Mouse (Mus musculus) stomach, embryonic 15.5 days (tissue): ENCODE data around the gene Rgs16. TPM values are rescaled to one million over a fixed set of nuclear protein-coding genes. Genes with fewer than 3 reads are reported as not detected.

Experiments used
- ATAC-seq: fragments of 200-750 bp; cut with Nextera tagmentation; 2 replicates; pipeline ENCODE4 v1.8.0; 2017; ENCODE audit warnings: low read depth, moderate number of reproducible peaks, moderate TSS enrichment; ENCODE audit not compliant: insufficient read depth, low FRiP score
- H3K27ac ChIP-seq: fragments of 300-500 bp; sonication (generic); 2 replicates; pipeline ENCODE4 v1.5.1; 2015; ENCODE audit warnings: mild to moderate bottlenecking, inconsistent platforms
- H3K27me3 ChIP-seq: fragments of 300-500 bp; sonication (generic); replicated peaks from 2 replicates; pipeline ENCODE4 v1.6.1; 2015; ENCODE audit warnings: inconsistent platforms
- H3K36me3 ChIP-seq: fragments of 300-500 bp; sonication (generic); 2 replicates; pipeline ENCODE4 v1.6.1; 2015; ENCODE audit warnings: inconsistent platforms
- H3K4me1 ChIP-seq: fragments of 300-500 bp; sonication (generic); 2 replicates; pipeline ENCODE4 v1.6.1; 2015; ENCODE audit warnings: inconsistent platforms
- H3K4me2 ChIP-seq: fragments of 300-500 bp; sonication (generic); 2 replicates; pipeline ENCODE4 v1.6.1; 2015; ENCODE audit warnings: mild to moderate bottlenecking, inconsistent platforms
- H3K4me3 ChIP-seq: fragments of 300-500 bp; sonication (generic); replicated peaks from 2 replicates; pipeline ENCODE4 v1.5.1; 2015; ENCODE audit warnings: inconsistent platforms
- H3K9ac ChIP-seq: fragments of 300-500 bp; sonication (generic); 2 replicates; pipeline ENCODE4 v1.6.1; 2015; ENCODE audit warnings: inconsistent platforms
- H3K9me3 ChIP-seq: fragments of 300-500 bp; sonication (generic); 2 replicates; pipeline ENCODE4 v1.6.1; 2016; ENCODE audit warnings: inconsistent platforms
- WGBS: fragments of 180-500 bp; shearing (Covaris S2); methylation state at CpG from one replicate; pipeline ENCODE4 v1.1.7; 2015; 5-methylcytosine and 5-hydroxymethylcytosine counted together
- polyA plus RNA-seq: library from polyadenylated mRNA; unstranded; fragments of >200 nt; fragmentation: Nextera tagmentation; extraction: Ambion mirVana; gene quantifications from 2 replicates; pipeline ENCODE4 v1.2.1, GENCODE M21; 2015

The Rgs16 gene
- 4.5 and 5.1 TPM in 2 replicates for polyA plus RNA-seq

DNA sequence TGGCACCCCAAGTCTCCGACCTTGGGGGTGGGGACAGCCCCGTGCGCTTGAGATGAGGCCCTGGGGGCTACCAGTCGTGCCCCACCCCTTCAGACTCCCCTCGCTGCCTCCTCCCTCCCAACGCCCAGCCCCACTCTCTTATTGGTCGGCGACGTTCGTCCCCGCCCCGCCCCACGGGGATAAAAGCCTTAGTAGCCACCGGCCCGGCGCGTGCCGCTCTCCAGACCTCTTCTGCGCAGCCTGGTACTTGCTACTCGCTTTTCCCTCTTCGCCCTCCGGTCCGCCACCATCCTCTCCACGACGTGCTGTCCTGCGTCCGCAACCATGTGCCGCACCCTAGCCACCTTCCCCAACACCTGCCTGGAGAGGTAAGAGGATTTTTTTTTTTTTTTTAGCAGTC lies at the start of gene Rgs16:
TSS of gene Rgs16 (plus strand) at position 205 of the 400 bp plus-strand sequence.
- Histone ChIP-seq H3K9me3 (no peaks in the 10 kb centered on the region), H3K27me3 (peaks cover 33% of the 10 kb centered on the region), H3K4me1 (peaks cover 8% of the 10 kb centered on the region; the same call in 1 of the 2 replicates), H3K4me2 (peak within 1 kb of the TSS; percentile 73), H3K27ac (no peak within 1 kb of the TSS), H3K36me3 (no peaks in the 10 kb centered on the region), H3K9ac (0 out of 2 replicates have a peak within 1 kb of the TSS, but pooled peaks have one; percentile 12), H3K4me3 (peak within 1 kb of the TSS; percentile 34)
- WGBS, result under 1% methylated on average over 27 of the region's 28 CpGs
- ATAC-seq, result peak; percentile 19; the same call in 1 of the 2 replicates

DNA sequence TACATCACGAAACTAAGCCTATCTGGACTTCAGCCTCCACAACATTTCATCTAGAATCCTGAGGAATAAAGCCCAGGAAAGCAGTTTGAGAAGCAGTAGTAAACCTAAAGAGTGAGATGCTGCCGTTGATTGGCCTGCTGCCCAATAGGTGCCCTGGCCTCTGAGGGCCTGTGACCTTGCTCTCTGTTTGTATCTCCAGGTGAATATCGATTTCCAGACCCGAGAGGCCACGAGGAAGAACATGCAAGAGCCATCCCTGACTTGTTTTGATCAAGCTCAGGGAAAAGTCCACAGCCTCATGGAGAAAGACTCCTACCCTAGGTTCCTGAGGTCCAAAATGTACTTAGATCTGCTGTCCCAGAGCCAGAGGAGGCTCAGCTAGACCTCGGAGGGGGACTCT lies 47.6 kb upstream of the Rgs16 start:
- Histone ChIP-seq H3K36me3 (no peaks in the 10 kb centered on the region), H3K27me3 (no peaks in the 10 kb centered on the region), H3K4me3 (no peak overlapping the region), H3K27ac (no peak overlapping the region), H3K9me3 (no peaks in the 10 kb centered on the region), H3K4me1 (no peaks in the 10 kb centered on the region), H3K9ac (no peak overlapping the region), H3K4me2 (no peak overlapping the region)
- no peak for ATAC-seq
- 66% methylated on average over 6 of the region's 6 CpGs for WGBS

DNA sequence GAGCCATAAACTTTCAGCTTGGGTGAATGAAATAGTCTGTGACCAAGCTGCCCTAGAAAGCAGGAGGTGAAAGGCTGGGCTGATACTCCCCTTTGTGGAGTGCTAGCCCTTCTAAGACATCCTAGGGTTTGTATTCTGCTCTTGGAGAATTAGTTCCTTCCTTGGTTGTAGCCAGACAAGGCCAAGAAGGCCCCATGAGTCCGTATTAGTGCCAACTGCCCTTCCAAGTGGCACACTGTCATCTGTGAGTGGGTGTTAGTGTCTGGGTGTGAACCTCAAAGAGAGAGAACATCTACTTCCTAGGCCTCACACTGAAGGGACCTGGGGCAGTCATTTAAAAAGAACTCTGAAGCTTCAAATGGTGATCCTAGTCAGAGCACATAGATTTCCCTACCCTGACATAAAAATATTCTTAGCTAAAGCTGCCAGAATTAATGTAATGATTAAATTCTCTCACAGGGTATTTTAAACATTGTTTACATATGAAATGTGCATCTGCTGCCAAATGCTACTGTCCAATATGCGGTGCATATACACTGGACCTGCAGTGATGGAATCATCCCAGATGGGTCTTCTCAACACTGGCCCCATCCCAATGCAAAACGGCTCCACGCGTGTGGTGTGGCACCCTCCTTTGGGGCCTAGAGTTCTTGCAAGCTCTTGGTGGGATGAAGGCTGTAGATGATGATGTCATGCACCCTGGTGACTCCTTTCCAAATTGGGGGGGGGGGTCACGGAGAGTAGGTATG lies 45.6 kb upstream of the Rgs16 start:
- no peak for ATAC-seq
- no peaks in the 10 kb centered on the region for H3K9me3 ChIP-seq

DNA sequence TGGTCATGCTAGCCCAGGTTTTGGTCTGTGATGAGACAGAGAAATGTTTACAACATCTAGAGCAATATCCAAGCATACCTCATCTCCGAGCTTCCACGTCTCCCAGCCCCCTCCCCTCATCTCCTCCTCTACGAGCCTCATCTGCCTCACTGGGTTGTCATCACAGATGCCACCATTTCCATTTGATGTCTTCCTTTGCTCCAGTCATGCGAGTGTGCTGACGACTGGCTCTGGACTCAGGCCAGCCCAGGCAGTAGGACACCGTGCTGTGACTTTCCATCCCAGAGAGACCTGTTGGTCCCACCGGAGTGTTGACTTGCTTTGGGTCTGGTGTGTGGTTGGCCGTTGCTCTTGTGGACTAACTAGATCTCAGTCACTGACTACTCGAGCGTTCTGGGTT lies 44.8 kb upstream of the Rgs16 start:
- no peak overlapping the region for H3K9ac ChIP-seq
- H3K4me3 ChIP-seq, result no peak overlapping the region
- no peaks in the 10 kb centered on the region for H3K9me3 ChIP-seq
- H3K27me3 ChIP-seq, result no peaks in the 10 kb centered on the region
- 90% methylated on average over 10 of the region's 10 CpGs for WGBS
- H3K4me2 ChIP-seq, result no peak overlapping the region
- H3K27ac ChIP-seq, result no peak overlapping the region
- no peak for ATAC-seq
- H3K4me1 ChIP-seq, result no peaks in the 10 kb centered on the region
- no peaks in the 10 kb centered on the region for H3K36me3 ChIP-seq

More for the DNA sequence above, 45.6 kb upstream of the Rgs16 start:
- 64% methylated on average over 6 of the region's 6 CpGs for WGBS
- H3K27me3 ChIP-seq, result no peaks in the 10 kb centered on the region
- H3K4me2 ChIP-seq, result no peak overlapping the region
- H3K4me3 ChIP-seq, result no peak overlapping the region
- H3K4me1 ChIP-seq, result no peaks in the 10 kb centered on the region
- H3K36me3 ChIP-seq, result no peaks in the 10 kb centered on the region
- no peak overlapping the region for H3K9ac ChIP-seq
- no peak overlapping the region for H3K27ac ChIP-seq

DNA sequence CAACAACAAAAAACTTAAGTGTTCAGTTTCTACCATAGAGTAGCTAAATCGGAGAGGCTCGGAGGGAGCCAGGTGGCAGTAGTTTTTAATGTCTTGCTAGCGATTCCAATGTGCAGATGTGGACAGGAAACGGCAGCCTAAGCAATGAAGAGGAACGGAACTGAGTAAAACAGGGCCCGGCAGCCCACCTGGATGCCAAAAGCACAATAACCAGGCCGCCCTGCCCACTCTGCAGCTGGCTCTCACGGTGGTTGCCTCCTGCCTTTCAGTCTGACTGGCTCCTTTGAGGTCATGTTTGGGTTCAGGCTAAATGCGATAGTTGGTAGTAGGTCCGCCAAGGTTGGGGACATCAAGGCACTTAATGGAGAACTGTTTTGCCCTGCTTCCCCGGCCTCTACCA lies 44.1 kb upstream of the Rgs16 start:
- no peak overlapping the region for H3K4me2 ChIP-seq
- H3K4me1 ChIP-seq, result no peaks in the 10 kb centered on the region
- H3K4me3 ChIP-seq, result no peak overlapping the region
- no peaks in the 10 kb centered on the region for H3K36me3 ChIP-seq
- H3K9me3 ChIP-seq, result no peaks in the 10 kb centered on the region
- 88% methylated on average over 11 of the region's 11 CpGs for WGBS
- no peak for ATAC-seq
- H3K27ac ChIP-seq, result no peak overlapping the region
- no peak overlapping the region for H3K9ac ChIP-seq
- H3K27me3 ChIP-seq, result no peaks in the 10 kb centered on the region

DNA sequence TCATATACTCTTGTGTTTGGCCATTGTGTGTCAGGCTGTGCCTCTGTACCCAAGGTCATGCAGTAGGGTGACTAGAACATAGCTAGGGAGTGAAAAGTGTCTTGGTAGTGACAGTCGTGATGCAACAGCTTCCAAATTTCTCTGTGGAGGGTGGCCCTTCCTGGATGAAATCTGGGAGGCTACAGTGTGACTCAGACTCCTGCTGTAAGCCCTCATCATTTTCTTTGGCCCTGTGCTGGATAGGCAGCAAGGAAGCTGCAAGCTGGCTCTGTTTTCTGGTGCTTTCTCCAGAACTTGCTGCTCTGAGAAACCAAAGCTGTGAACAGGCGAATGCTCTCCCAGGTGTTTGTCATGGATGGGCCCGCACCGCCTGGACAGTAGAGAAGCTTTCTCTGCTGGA lies 43.6 kb upstream of the Rgs16 start:
- no peaks in the 10 kb centered on the region for H3K36me3 ChIP-seq
- no peaks in the 10 kb centered on the region for H3K27me3 ChIP-seq
- no peak overlapping the region for H3K4me2 ChIP-seq
- WGBS, result 92% methylated on average over 4 of the region's 4 CpGs
- no peak for ATAC-seq
- no peak overlapping the region for H3K9ac ChIP-seq
- H3K27ac ChIP-seq, result no peak overlapping the region
- no peak overlapping the region for H3K4me3 ChIP-seq
- no peaks in the 10 kb centered on the region for H3K9me3 ChIP-seq
- H3K4me1 ChIP-seq, result no peaks in the 10 kb centered on the region

DNA sequence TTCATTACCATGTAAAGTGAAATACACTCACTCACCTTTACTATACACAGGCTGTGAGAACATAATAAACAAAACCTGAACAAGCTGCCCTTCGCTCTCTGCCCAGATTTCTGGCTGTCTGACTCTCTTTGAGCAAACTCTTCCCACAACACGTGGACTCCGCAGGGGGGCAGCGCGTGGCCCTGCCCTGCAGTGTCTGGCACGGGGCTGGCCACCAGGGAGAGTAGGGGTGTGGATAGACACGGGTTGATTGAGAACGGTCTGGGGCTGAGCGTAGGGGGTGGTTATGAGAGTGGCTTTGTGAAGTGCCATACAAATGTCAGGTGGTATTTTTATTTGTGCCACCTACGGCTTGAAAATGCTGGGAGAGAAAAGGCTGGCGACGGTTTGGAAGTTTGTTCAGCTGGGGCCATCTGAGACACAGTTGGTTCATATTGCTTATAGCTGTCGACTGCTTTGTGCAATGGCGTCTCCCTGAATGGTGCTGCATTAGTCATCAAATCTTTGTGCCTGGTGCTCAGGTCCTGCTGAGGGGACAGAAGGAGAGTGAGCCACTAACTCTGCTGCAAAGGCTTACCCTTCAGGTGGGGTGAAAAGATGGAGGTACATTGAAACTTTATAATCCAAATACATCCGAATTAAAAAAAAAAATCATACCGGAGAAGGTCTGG lies 42.4 kb upstream of the Rgs16 start:
- Histone ChIP-seq H3K4me3 (no peak overlapping the region), H3K9me3 (no peaks in the 10 kb centered on the region), H3K9ac (no peak overlapping the region), H3K4me1 (no peaks in the 10 kb centered on the region), H3K27me3 (no peaks in the 10 kb centered on the region), H3K36me3 (no peaks in the 10 kb centered on the region), H3K27ac (no peak overlapping the region), H3K4me2 (no peak overlapping the region)
- ATAC-seq, result no peak
- 77% methylated on average over 16 of the region's 16 CpGs for WGBS

DNA sequence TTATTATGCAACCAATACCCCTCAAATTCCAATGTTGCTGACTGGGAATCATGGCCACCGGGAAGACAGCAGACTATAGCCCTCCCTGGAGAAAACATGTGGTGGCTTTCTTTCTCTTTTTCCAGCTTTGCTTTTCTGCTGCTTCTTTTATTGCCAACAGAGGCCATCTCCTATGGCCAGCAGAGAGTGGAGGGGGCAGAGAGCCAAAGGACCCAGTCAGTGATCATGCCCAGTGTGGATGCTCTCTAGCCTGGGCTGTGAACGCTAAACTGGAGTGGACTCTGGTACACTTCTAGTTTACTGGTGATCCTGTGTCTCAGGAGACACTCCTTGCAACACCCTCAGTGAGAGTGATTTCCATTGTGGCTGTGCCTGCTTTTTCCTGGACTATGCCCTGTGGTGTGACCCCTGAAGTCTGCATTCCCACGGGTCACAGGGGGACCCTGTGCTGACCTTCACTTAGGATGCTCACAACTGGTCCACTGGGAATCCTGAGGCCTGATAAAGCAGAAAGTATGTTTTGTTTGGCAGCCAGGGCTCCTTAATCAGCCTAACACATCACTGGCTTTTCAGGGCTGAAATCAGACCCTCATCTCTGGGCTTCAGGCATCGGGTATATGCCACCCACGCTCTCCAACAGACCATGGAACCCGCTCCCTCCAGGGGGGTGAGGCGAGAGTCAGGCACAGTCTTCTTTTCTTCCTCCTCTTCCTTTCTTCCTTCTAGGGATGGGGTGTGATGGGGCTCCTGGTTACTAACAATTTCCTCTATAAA lies 41.7 kb upstream of the Rgs16 start:
- Histone ChIP-seq H3K9ac (no peak overlapping the region), H3K4me2 (no peak overlapping the region), H3K4me3 (no peak overlapping the region), H3K27me3 (no peaks in the 10 kb centered on the region), H3K9me3 (no peaks in the 10 kb centered on the region), H3K36me3 (no peaks in the 10 kb centered on the region), H3K4me1 (0 out of 2 replicates have a peak, but pooled peaks cover under 1% of the 10 kb centered on the region), H3K27ac (no peak overlapping the region)
- ATAC-seq, result no peak
- WGBS, result 69% methylated on average over 7 of the region's 7 CpGs

DNA sequence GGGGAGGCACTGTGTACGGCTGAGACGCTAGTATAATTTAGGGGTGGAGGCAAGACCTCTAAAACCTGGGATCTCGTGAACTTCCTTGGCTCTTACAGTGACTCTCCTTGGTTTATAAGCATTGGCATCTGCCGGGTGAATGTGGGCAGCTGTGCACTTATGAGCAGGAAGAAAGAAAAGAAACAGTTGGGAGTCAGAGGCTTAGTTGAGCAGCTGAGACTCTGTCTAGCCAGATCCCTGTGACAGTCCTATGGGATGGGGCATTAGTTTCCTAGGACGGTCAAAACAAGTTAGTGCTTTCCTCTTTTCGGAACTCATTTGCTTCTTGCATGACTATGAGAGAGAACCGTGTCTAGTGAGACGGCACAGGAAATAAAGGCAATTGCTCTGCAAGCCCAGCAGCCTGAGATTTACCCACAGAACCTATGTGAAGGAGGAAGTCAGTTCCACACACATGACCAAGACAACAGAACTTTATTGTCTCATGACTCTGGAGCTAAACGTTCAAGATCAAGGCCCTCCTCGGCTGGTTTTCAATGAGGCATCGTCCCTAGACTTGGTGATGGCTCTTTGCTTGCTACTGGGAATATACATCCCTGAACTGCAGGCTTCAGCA lies 39.6 kb upstream of the Rgs16 start:
- no peaks in the 10 kb centered on the region for H3K9me3 ChIP-seq
- no peaks in the 10 kb centered on the region for H3K27me3 ChIP-seq
- WGBS, result 73% methylated on average over 11 of the region's 11 CpGs
- H3K4me2 ChIP-seq, result no peak overlapping the region
- H3K4me1 ChIP-seq, result peaks cover 4% of the 10 kb centered on the region; the same call in 1 of the 2 replicates
- no peaks in the 10 kb centered on the region for H3K36me3 ChIP-seq
- H3K9ac ChIP-seq, result no peak overlapping the region
- no peak overlapping the region for H3K4me3 ChIP-seq
- H3K27ac ChIP-seq, result no peak overlapping the region
- ATAC-seq, result no peak

DNA sequence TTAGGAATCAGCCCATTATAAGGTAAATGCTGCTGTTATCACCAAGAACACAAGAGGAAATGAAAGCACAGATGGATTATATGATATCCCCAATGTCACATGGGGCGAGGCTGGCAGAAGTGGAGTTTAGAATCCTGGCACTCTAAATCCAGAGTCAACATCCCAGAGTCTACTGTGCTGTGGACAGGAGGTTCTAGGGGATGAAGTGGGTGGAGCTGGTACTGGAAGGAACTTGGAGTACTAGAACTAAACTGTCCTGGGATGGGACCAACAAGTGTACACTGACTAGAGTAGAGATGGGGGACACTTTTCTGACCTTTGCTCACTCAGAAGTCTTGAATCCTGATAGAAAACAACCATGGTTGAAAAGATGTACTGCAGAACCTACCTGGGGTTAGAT lies 38.7 kb upstream of the Rgs16 start:
- no peaks in the 10 kb centered on the region for H3K27me3 ChIP-seq
- H3K4me2 ChIP-seq, result no peak overlapping the region
- H3K36me3 ChIP-seq, result no peaks in the 10 kb centered on the region
- H3K27ac ChIP-seq, result no peak overlapping the region
- no peaks in the 10 kb centered on the region for H3K9me3 ChIP-seq
- H3K4me3 ChIP-seq, result no peak overlapping the region
- H3K9ac ChIP-seq, result no peak overlapping the region
- ATAC-seq, result no peak
- peaks cover 4% of the 10 kb centered on the region; the same call in 1 of the 2 replicates for H3K4me1 ChIP-seq
- 79% methylated on average over 1 of the region's 1 CpGs for WGBS

DNA sequence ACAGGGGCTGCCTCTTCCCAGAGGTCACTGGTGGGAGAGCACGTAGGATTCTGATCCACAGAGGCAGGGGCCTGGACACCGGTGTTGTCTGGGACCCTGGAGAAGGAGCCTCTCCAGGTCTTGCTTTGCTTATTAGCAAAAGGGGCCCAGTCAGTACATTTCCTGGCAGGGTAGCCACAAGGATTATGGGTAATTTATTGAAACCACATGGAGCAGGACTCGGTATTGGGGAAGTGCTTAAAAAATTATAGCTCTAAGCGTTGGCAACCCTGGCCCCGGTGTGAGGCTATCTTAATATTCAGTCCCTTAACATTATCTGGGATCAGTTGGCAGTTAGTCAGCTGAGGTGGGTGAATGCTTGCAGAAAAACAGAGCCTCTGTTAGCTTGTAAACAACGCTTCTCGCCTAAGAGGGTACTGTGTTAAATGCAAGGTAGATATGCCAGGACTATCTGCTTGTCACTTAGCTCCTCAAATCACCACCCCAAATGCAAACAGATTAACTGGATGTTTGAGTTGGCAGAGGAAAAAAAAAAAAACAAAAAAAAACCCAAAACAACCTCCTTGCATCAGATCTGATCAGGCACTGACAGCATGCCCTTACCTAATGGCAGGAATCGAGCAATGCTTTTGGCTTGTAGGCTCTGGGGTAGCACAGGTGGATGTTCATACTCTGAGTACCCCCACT lies 37.8 kb upstream of the Rgs16 start:
- Histone ChIP-seq H3K4me3 (no peak overlapping the region), H3K27me3 (no peaks in the 10 kb centered on the region), H3K9me3 (no peaks in the 10 kb centered on the region), H3K4me2 (no peak overlapping the region), H3K36me3 (no peaks in the 10 kb centered on the region), H3K4me1 (peaks cover 4% of the 10 kb centered on the region; the same call in 1 of the 2 replicates), H3K27ac (no peak overlapping the region), H3K9ac (no peak overlapping the region)
- ATAC-seq, result no peak
- 73% methylated on average over 8 of the region's 8 CpGs for WGBS
